Mouse (Mus musculus) kidney, postnatal 0 days (tissue): ENCODE results near the gene Ccdc32. TPM values are rescaled to one million over a fixed set of nuclear protein-coding genes. Genes with fewer than 3 reads are reported as not detected.
A peak's percentile ranks its signal among the peaks of the same experiment; 100 is the strongest.

ENCODE experiments used
- ATAC-seq: fragments of 200-750 bp; cut with Nextera tagmentation; replicated peaks from 2 replicates; pipeline ENCODE4 v1.8.0; 2017; ENCODE audit warnings: low read depth, moderate number of reproducible peaks, moderate TSS enrichment, moderate library complexity; ENCODE audit not compliant: low FRiP score
- DNase-seq: peaks from one replicate; pipeline ENCODE4 v3.0.0-alpha.2; 2016; ENCODE audit warnings: low spot score
- H3K27ac ChIP-seq: fragments of 300-500 bp; sonication (generic); 2 replicates; pipeline ENCODE4 v1.5.1; 2014; ENCODE audit warnings: mild to moderate bottlenecking
- H3K27me3 ChIP-seq: fragments of 300-500 bp; sonication (generic); 2 replicates; pipeline ENCODE4 v1.6.1; 2014; ENCODE audit warnings: low read length, mixed read lengths; ENCODE audit not compliant: insufficient read depth
- H3K36me3 ChIP-seq: fragments of 300-500 bp; sonication (generic); 2 replicates; pipeline ENCODE4 v1.6.1; 2014; ENCODE audit warnings: low read length, mixed read lengths; ENCODE audit not compliant: insufficient read depth
- H3K4me1 ChIP-seq: fragments of 300-500 bp; sonication (generic); replicated peaks from 2 replicates; pipeline ENCODE4 v1.6.1; 2014; ENCODE audit warnings: antibody characterized with exemption, low read length, mixed read lengths; ENCODE audit not compliant: insufficient read depth
- H3K4me2 ChIP-seq: fragments of 300-500 bp; sonication (generic); 2 replicates; pipeline ENCODE4 v1.6.1; 2014; ENCODE audit warnings: mild to moderate bottlenecking, low read length, moderate library complexity, mixed read lengths
- H3K4me3 ChIP-seq: fragments of 300-500 bp; sonication (generic); replicated peaks from 2 replicates; pipeline ENCODE4 v1.5.1; 2014; ENCODE audit warnings: low read depth, low read length
- H3K9ac ChIP-seq: fragments of 300-500 bp; sonication (generic); 2 replicates; pipeline ENCODE4 v1.6.1; 2014; ENCODE audit warnings: low read depth, low read length
- H3K9me3 ChIP-seq: fragments of 300-500 bp; sonication (generic); replicated peaks from 2 replicates; pipeline ENCODE4 v1.6.1; 2016; ENCODE audit warnings: low read length, inconsistent platforms, mixed read lengths
- CTCF ChIP-seq: IDR thresholded peaks from 2 replicates; pipeline ENCODE4 v1.5.1; 2016; ENCODE audit warnings: antibody characterized with exemption, low read depth, mild to moderate bottlenecking, moderate library complexity
- WGBS: fragments of 180-500 bp; shearing (Covaris S2); extraction: QIAGEN DNeasy Blood & Tissue Kit; methylation state at CpG from one replicate; pipeline ENCODE4 v1.1.7; 2014; 5-methylcytosine and 5-hydroxymethylcytosine counted together
- polyA plus RNA-seq: library from polyadenylated mRNA; unstranded; fragments of >200 nt; fragmentation: Nextera tagmentation; extraction: Ambion mirVana; gene quantifications from 2 replicates; pipeline ENCODE4 v1.2.1, GENCODE M21; 2015

Gene Ccdc32
- polyA plus RNA-seq, 1 experiment from 2014 or later, result 29.9 TPM

GRCm38 (mm10) chr2:118980841-118981240 lies 48.4 kb downstream of the Ccdc32 start:
- Histone ChIP-seq H3K4me2 (no peak overlapping the region), H3K27ac (no peak overlapping the region), H3K9ac (no peak overlapping the region), H3K36me3 (no peaks in the 10 kb centered on the region), H3K4me1 (peaks cover 4% of the 10 kb centered on the region; the same call in 1 of the 2 replicates), H3K27me3 (no peaks in the 10 kb centered on the region), H3K9me3 (no peaks in the 10 kb centered on the region), H3K4me3 (no peak overlapping the region)
- DNase-seq, result no peak
- ATAC-seq, result no peak
- 80% methylated on average over 6 of the region's 6 CpGs for WGBS
- no peak for TF ChIP-seq CTCF

GRCm38 (mm10) chr2:118978064-118978463 lies 51.1 kb downstream of the Ccdc32 start:
- Histone ChIP-seq H3K36me3 (no peaks in the 10 kb centered on the region), H3K9me3 (no peaks in the 10 kb centered on the region), H3K27me3 (peaks cover 15% of the 10 kb centered on the region), H3K27ac (no peak overlapping the region), H3K4me3 (no peak overlapping the region), H3K9ac (no peak overlapping the region), H3K4me1 (peaks cover 8% of the 10 kb centered on the region; the same call in 1 of the 2 replicates), H3K4me2 (no peak overlapping the region)
- no peak for ATAC-seq
- WGBS, result 38% methylated on average over 6 of the region's 6 CpGs
- TF ChIP-seq CTCF, result peak; percentile 42; the same call in 1 of the 2 replicates
- peak; percentile 51 for DNase-seq

GRCm38 (mm10) chr2:118976941-118977340 lies 52.3 kb downstream of the Ccdc32 start:
- 12% methylated on average over 5 of the region's 5 CpGs for WGBS
- no peaks in the 10 kb centered on the region for H3K36me3 ChIP-seq
- H3K4me1 ChIP-seq, result peaks cover 8% of the 10 kb centered on the region; the same call in 1 of the 2 replicates
- peaks cover 15% of the 10 kb centered on the region for H3K27me3 ChIP-seq
- no peak for DNase-seq
- peak overlapping the region; percentile 95 for H3K4me2 ChIP-seq
- no peak for ATAC-seq
- no peaks in the 10 kb centered on the region for H3K9me3 ChIP-seq
- TF ChIP-seq CTCF, result no peak
- H3K27ac ChIP-seq, result no peak overlapping the region
- peak overlapping the region; percentile 47; the same call in 1 of the 2 replicates for H3K9ac ChIP-seq
- peak overlapping the region; percentile 54 for H3K4me3 ChIP-seq

GRCm38 (mm10) chr2:118976282-118976929 lies 52.8 kb downstream of the Ccdc32 start:
- WGBS, result 1% methylated on average over 57 of the region's 57 CpGs
- H3K27me3 ChIP-seq, result peaks cover 15% of the 10 kb centered on the region

GRCm38 (mm10) chr2:118975855-118976254 lies 53.3 kb downstream of the Ccdc32 start:
- Histone ChIP-seq H3K9me3 (no peaks in the 10 kb centered on the region), H3K9ac (0 out of 2 replicates have a peak overlapping the region, but pooled peaks have one; percentile 47), H3K4me3 (peak overlapping the region; percentile 54), H3K36me3 (no peaks in the 10 kb centered on the region), H3K4me2 (peak overlapping the region; percentile 95), H3K27ac (no peak overlapping the region), H3K27me3 (peaks cover 15% of the 10 kb centered on the region), H3K4me1 (peaks cover 8% of the 10 kb centered on the region; the same call in 1 of the 2 replicates)
- WGBS, result 3% methylated on average over 15 of the region's 15 CpGs
- ATAC-seq (no peak; the same call in 1 of the 2 replicates), DNase-seq (no peak)
- TF ChIP-seq CTCF, result no peak

More at GRCm38 (mm10) chr2:118976282-118976929, 52.8 kb downstream of the Ccdc32 start:
- H3K9ac ChIP-seq, result peak overlapping the region; percentile 47; the same call in 1 of the 2 replicates
- peak; percentile 72 for TF ChIP-seq CTCF
- peak overlapping the region; percentile 95 for H3K4me2 ChIP-seq
- peaks cover 8% of the 10 kb centered on the region; the same call in 1 of the 2 replicates for H3K4me1 ChIP-seq
- DNase-seq (peak; percentile 84), ATAC-seq (peak; percentile 67)
- no peak overlapping the region for H3K27ac ChIP-seq
- no peaks in the 10 kb centered on the region for H3K9me3 ChIP-seq
- peak overlapping the region; percentile 54 for H3K4me3 ChIP-seq
- no peaks in the 10 kb centered on the region for H3K36me3 ChIP-seq

GRCm38 (mm10) chr2:118972687-118973376 lies 56.4 kb downstream of the Ccdc32 start:
- Histone ChIP-seq H3K4me2 (peak overlapping the region; percentile 55), H3K9ac (no peak overlapping the region), H3K27me3 (peaks cover 15% of the 10 kb centered on the region), H3K4me3 (peak overlapping the region; percentile 22), H3K27ac (no peak overlapping the region), H3K4me1 (peaks cover 8% of the 10 kb centered on the region; the same call in 1 of the 2 replicates), H3K36me3 (no peaks in the 10 kb centered on the region), H3K9me3 (no peaks in the 10 kb centered on the region)
- TF ChIP-seq CTCF, result peak; percentile 91
- 2% methylated on average over 33 of the region's 33 CpGs for WGBS
- peak; percentile 73 for ATAC-seq
- DNase-seq, result peak; percentile 94
